14 mouse cellular contexts compared by ENCODE assay signal in genomic region chr9:121304520-121304919, GRCm38 (mm10). TPM values are rescaled to one million over a fixed set of nuclear protein-coding genes. Genes with fewer than 3 reads are reported as not detected.
DNase-seq lines count a peak whose midpoint lies in the region; ATAC-seq and TF ChIP-seq lines count a peak whose summit lies in the region.
"Had no signal": no experiment of that assay in that cellular context is flagged by ENCODE, and none has a peak within 500 bp of the region (broad histone marks: within the 10 kb centered on the region; RNA-seq: fewer than 3 reads in every experiment).

No protein-coding gene starts in this region.

- no peak for ATAC-seq in neural tube, embryonic 11.5 days (ENCODE audit: insufficient read depth, low FRiP score, low TSS enrichment)
- ATAC-seq in forebrain, embryonic 15.5 days (replicated peaks), result no peak

- H3ac ChIP-seq in myocyte (ENCODE audit: control insufficient read depth, insufficient read length), result no peak overlapping the region

- peak in 1 of 2 experiments; percentile 16 for DNase-seq in heart, adult 2 months
- DNase-seq in heart, postnatal 10 days, result no peak
- DNase-seq in neural tube, embryonic 11.5 days (ENCODE audit: low spot score), result peak; percentile 16
- DNase-seq in neural tube, embryonic 10.5 days (ENCODE audit: extremely low spot score, low spot score), result no peak
- DNase-seq in adrenal gland, postnatal 36 days, result no peak
- DNase-seq: lung, adult 18-20 months; lung, postnatal 36 days; right cerebral cortex, postnatal 4 days; thymus, postnatal 4 days had no signal

- H3K36me3 ChIP-seq in heart, adult 2 months (ENCODE audit: control insufficient read depth, insufficient read depth, low read length), result peaks cover 15% of the 10 kb centered on the region
- H3K36me3 ChIP-seq in neural tube, embryonic 11.5 days (ENCODE audit: control insufficient read depth, insufficient read depth, low read length), result no peaks in the 10 kb centered on the region
- no peaks in the 10 kb centered on the region for H3K36me3 ChIP-seq in forebrain, embryonic 15.5 days
- H3K36me3 ChIP-seq in myocyte (ENCODE audit: control insufficient read depth, insufficient read depth), result peaks cover 10% of the 10 kb centered on the region
- H3K36me3 ChIP-seq: embryonic facial prominence, embryonic 12.5 days had no signal

- no peak for TF ChIP-seq POLR2A in heart, adult 2 months (IDR thresholded peaks at IDR 0.05; ENCODE audit: insufficient read depth, low read depth, low read length)
- no peak for TF ChIP-seq POLR2A in myocyte (IDR thresholded peaks at IDR 0.05; ENCODE audit: insufficient read length, low read depth)

- H3K27me3 ChIP-seq in heart, adult 2 months (ENCODE audit: control insufficient read depth, insufficient read depth, low read length), result no peaks in the 10 kb centered on the region
- no peaks in the 10 kb centered on the region for H3K27me3 ChIP-seq in neural tube, embryonic 11.5 days (ENCODE audit: control insufficient read depth, insufficient read depth, low read length)
- no peaks in the 10 kb centered on the region for H3K27me3 ChIP-seq in forebrain, embryonic 15.5 days
- H3K27me3 ChIP-seq in myocyte (ENCODE audit: control insufficient read depth, insufficient read depth, insufficient read length), result no peaks in the 10 kb centered on the region
- H3K27me3 ChIP-seq: embryonic facial prominence, embryonic 12.5 days; limb, embryonic 15.5 days had no signal

- TF ChIP-seq CTCF in heart, adult 2 months (IDR thresholded peaks at IDR 0.05), result no peak

- H3K4me1 ChIP-seq in heart, adult 2 months (ENCODE audit: control insufficient read depth, insufficient read depth, low read length), result peaks cover 51% of the 10 kb centered on the region
- peaks cover 38% of the 10 kb centered on the region for H3K4me1 ChIP-seq in neural tube, embryonic 11.5 days (ENCODE audit: control insufficient read depth, insufficient read depth, low read length)
- H3K4me1 ChIP-seq in forebrain, embryonic 15.5 days, result peaks cover 51% of the 10 kb centered on the region

- H3K27ac ChIP-seq in heart, adult 2 months, result peak overlapping the region; percentile 51; the same call in 1 of the 2 replicates
- no peak overlapping the region for H3K27ac ChIP-seq in neural tube, embryonic 11.5 days (ENCODE audit: low read depth, low read length)
- H3K27ac ChIP-seq in forebrain, embryonic 15.5 days (replicated peaks), result peak overlapping the region; percentile 53
- H3K27ac ChIP-seq: embryonic facial prominence, embryonic 12.5 days; limb, embryonic 15.5 days had no signal

- H3K9ac ChIP-seq in heart, adult 2 months (ENCODE audit: low read depth, low read length), result peak overlapping the region; percentile 32; the same call in 1 of the 2 replicates
- H3K9ac ChIP-seq in neural tube, embryonic 11.5 days (ENCODE audit: low read length), result no peak overlapping the region
- no peak overlapping the region for H3K9ac ChIP-seq in forebrain, embryonic 15.5 days (replicated peaks)
- H3K9ac ChIP-seq: embryonic facial prominence, embryonic 12.5 days; limb, embryonic 15.5 days had no signal

- WGBS in heart, adult 2 months, result 71% methylated on average over 10 of the region's 10 CpGs
- WGBS in neural tube, embryonic 11.5 days, result 66% methylated on average over 10 of the region's 10 CpGs
- WGBS in forebrain, embryonic 15.5 days, result 39% methylated on average over 10 of the region's 10 CpGs

- peaks cover 17% of the 10 kb centered on the region for H3K79me2 ChIP-seq in heart, adult 2 months (replicated peaks; ENCODE audit: control insufficient read depth, insufficient read depth, low read length)
- peaks cover 98% of the 10 kb centered on the region for H3K79me2 ChIP-seq in myocyte (ENCODE audit: control insufficient read depth, insufficient read depth)

- no peak for TF ChIP-seq EP300 in heart, adult 2 months (IDR thresholded peaks at IDR 0.05; ENCODE audit: insufficient read depth, low read depth, low read length)

- intact Hi-C loops in heart, adult 2 months (cut with DNase I), result no loop called here
- intact Hi-C loops in heart, postnatal 10 days (cut with DNase I), result no loop called here

- H3K9me3 ChIP-seq in neural tube, embryonic 11.5 days (ENCODE audit: control insufficient read depth, low read length), result no peaks in the 10 kb centered on the region
- no peaks in the 10 kb centered on the region for H3K9me3 ChIP-seq in forebrain, embryonic 15.5 days
- H3K9me3 ChIP-seq: embryonic facial prominence, embryonic 12.5 days; G1E; limb, embryonic 15.5 days had no signal

- H3K4me2 ChIP-seq in neural tube, embryonic 11.5 days (ENCODE audit: low read depth), result no peak overlapping the region
- no peak overlapping the region for H3K4me2 ChIP-seq in forebrain, embryonic 15.5 days (replicated peaks)
- H3K4me2 ChIP-seq in myocyte (ENCODE audit: low read depth), result no peak overlapping the region
- H3K4me2 ChIP-seq: embryonic facial prominence, embryonic 12.5 days; limb, embryonic 15.5 days had no signal

- no peak overlapping the region for H3K4me3 ChIP-seq in heart, adult 2 months
- H3K4me3 ChIP-seq in neural tube, embryonic 11.5 days (ENCODE audit: low read depth, low read length), result no peak overlapping the region
- H3K4me3 ChIP-seq in forebrain, embryonic 15.5 days, result no peak overlapping the region
- no peak overlapping the region for H3K4me3 ChIP-seq in myocyte
- H3K4me3 ChIP-seq: embryonic facial prominence, embryonic 12.5 days; limb, embryonic 15.5 days had no signal

TF ChIP-seq in myocyte, 11 proteins besides CTCF, POLR2A, EP300 and RAD21:
- TF ChIP-seq MYOD1 (IDR thresholded peaks at IDR 0.05; ENCODE audit: control insufficient read depth in 1 of 3, insufficient read length in 2 of 3, low read depth in 2 of 3) (peak in 2 of 3 experiments; percentile 7 to 29), TCF12 (IDR thresholded peaks at IDR 0.05; ENCODE audit: insufficient read depth, poor library complexity, severe bottlenecking) (no peak), POLR2AphosphoS2 (IDR thresholded peaks at IDR 0.05; ENCODE audit: insufficient read length, low read depth) (no peak)
TF ChIP-seq in myocyte: peak in this region for 1.

RNA-seq across cellular contexts. Expression of gene Trak1, which starts 7.2 kb away (rescaled TPM):
- 100 to 1,000 TPM; 276 to 302 TPM for total RNA-seq in heart, adult 2 months (2021)
- polyA plus RNA-seq in heart, adult 2 months (2012; rRNA removed), result 170 and 204 TPM in 2 replicates
- 100 to 1,000 TPM; 334 to 336 TPM for total RNA-seq in heart, postnatal 10 days (2021)
- polyA plus RNA-seq in neural tube, embryonic 11.5 days (2014; fragmentation: Nextera tagmentation; extraction: Ambion mirVana), result 26.4 and 29.8 TPM in 2 replicates
- 75.8 and 78.7 TPM in 2 replicates for polyA plus RNA-seq in forebrain, embryonic 15.5 days (2015; fragmentation: Nextera tagmentation; extraction: Ambion mirVana)
- polyA plus RNA-seq in myocyte (2012; fragmentation: generic; extraction: Trizol), result 60.8 TPM
- total RNA-seq in adrenal gland, postnatal 36 days (2021), result 10 to 100 TPM; 68.0 to 75.3 TPM

RNA-seq across cellular contexts. Expression of gene Ulk4, which starts 27.5 kb away (rescaled TPM):
- under 1 TPM; 0.18 to 0.30 TPM for total RNA-seq in heart, adult 2 months (2021)
- 0.47 and 2.3 TPM in 2 replicates for polyA plus RNA-seq in heart, adult 2 months (2012; rRNA removed)
- total RNA-seq in heart, postnatal 10 days (2021), result 1 to 10 TPM in 1 of 2 experiments, under 1 TPM in 1; 0.74 to 1.4 TPM
- 133 and 153 TPM in 2 replicates for polyA plus RNA-seq in neural tube, embryonic 11.5 days (2014; fragmentation: Nextera tagmentation; extraction: Ambion mirVana)
- 127 and 134 TPM in 2 replicates for polyA plus RNA-seq in forebrain, embryonic 15.5 days (2015; fragmentation: Nextera tagmentation; extraction: Ambion mirVana)
- 0.85 TPM for polyA plus RNA-seq in myocyte (2012; fragmentation: generic; extraction: Trizol)
- total RNA-seq in adrenal gland, postnatal 36 days (2021), result 1 to 10 TPM; 1.7 to 1.9 TPM

Comparison
In these comparisons a context has a peak if more than half of its experiments do, and no peak if none do; other contexts are left out.
1. RNA of gene Ulk4, which starts 27.5 kb away (polyA plus RNA-seq): 133 to 153 TPM in neural tube, embryonic 11.5 days and 127 to 134 TPM in forebrain, embryonic 15.5 days; 0.47 to 2.3 TPM in heart, adult 2 months and 0.85 TPM in myocyte (single experiment); every median in the first group is over 10 times any median in the second.